Mouse (Mus musculus) mesoderm, embryonic 11.5 days (tissue): ENCODE data around the gene Tbc1d9.

Experiments used
- DNase-seq: peaks from one replicate; pipeline ENCODE4 v3.0.0-alpha.2; 2012; ENCODE audit warnings: low read depth, low spot score

Tbc1d9 gene

DNA sequence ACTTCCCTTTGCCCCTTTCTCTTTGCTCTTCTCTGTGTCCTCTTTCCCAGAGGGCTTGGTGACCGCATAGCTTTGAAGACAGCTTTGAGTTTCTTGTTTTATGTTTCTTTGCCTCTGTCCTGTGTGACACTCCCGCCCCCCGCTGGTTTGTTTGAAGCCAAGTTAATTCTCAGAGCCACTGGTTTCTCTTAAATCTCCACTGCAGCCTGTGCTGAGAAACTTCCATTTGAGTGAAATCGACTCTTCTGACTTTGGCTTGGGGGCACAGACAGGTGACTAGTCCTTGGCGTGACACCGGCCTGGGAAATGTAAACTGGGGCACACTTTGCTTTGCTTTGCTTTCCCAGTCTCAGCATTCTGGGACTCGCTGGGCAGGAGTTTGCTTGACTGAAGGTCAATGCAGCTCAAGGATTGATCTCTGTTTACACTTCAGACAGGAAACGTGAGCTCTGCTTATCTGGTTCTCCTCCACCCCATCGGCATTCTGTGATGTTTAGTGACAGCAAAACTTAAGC is 13.1 kb downstream of the Tbc1d9 start:
- no peak for DNase-seq

DNA sequence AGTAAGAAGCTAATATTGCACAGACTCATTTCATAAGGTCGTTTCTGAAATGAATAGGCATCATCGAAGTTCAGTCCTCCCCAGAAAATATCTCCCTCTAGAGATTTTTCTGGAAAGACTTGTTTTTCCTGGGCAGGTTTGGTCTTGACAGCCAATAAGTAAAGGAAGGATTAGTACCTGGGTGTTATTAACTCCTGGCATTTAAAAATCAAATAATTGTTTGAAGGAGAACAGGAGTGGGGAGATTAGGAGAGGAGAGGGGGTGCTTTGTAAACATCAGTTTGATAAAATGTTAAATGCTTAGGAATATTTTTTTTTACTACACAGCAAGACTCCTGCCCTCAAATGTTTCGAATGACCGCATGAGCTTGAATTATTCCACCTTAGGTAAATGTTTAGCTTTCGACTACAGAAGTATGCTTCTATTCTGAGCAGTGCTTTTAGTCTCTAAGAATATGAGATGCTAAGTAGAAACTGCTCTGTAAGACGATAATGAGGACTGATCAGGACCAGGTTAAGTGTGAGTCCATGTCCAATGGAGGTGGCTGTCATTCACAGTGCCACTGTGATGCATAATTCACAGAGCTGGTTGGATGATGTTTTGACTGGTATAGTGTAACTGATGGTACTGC is 16.8 kb downstream of the Tbc1d9 start:
- no peak for DNase-seq

GRCm38 (mm10) chr8:83182784-83183183 is 17.6 kb downstream of the Tbc1d9 start:
- DNase-seq = no peak

DNA sequence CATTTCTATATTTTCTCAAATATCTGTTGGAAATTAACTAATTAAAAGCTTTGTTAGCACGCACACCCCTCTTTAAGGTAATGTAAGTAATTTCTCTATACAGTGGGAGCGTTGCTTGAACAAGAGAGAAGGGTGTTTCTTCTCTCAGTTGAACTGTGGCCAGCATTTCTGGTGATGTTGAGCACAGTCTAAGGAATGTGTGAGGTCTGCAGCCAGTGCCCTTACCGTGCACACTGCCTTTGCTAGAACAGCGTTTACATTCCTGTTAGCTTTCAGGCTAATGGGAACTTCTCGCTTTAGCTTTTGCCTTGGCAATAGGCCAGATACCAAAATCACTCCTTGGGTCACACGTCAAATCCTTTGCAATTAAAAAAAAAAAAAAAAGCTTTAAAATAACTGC is 21.2 kb downstream of the Tbc1d9 start:
- DNase-seq = no peak

DNA sequence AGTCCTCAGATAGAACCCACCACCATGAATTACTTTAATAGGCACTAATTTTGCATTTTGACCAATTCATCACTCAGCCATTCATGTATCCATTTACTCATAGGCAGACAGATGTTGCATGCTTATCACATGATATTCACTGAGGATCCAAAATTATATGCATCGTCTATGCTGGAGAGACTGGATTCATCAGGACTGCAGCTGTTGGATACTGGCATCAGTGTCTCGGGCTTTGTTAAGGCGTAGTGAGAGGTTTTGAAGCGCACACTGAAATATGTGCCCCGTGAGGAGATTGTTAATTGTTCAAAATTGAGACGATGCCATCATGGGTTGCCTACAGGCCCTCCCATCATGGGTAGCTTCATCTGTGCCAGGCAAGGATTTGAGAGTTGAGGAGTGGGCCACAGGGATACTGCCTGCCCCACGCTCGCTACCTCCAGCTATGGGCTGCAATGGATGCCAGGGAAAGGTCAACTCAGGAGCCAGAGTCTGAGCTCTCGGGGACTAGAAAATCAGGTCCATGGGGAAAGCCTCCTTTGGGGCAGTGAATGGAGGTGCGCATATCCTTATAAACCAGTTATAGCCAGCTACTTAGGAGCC is 22.3 kb downstream of the Tbc1d9 start:
- no peak for DNase-seq

DNA sequence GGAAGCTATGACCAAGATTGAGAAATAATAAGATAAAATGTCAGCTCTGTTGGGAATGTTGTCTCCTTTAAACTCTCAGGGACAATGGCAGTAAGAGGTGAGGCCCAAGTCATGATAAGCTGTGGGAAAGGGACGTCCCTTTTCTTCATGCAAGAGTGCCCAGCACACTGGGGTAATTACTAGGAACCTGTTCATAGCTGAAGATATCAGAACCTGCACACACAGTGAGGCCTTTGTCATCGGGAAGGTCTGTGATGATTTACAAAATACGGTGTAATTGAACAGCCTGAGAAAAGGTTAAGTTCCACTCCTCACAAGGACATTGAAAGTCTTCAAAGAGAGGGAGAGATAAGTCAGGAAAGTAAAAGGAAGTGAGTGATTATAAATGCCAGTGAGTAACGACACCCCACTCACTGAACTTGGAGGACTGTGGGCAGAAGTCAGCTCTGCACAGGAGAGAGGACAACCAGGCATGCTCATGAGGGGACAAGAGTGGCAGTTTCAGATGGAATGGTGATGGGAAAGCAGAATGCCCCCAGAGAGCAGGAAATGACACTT is 24.5 kb downstream of the Tbc1d9 start:
- DNase-seq = no peak

DNA sequence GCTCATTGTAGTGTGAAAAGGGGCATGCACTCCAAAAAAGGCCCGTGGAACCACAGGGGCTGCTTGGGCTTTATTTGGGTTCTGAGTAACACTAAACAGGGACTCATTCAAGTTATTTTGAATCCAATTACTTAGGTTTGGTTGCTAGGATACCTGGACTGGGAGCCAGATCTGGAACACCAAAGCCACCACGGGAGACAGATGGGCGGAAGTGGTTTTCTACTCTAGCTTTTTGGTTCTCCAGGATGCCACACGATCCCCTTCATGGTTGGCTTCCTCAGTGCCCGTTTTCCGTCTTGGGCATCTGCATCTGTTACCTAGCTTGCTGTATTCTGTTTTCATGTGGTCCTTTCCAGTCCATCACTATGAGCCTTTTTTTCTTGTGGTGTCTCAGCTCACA is 30.9 kb downstream of the Tbc1d9 start:
- DNase-seq = no peak

GRCm38 (mm10) chr8:83199715-83200114 is 34.6 kb downstream of the Tbc1d9 start:
- DNase-seq = no peak

DNA sequence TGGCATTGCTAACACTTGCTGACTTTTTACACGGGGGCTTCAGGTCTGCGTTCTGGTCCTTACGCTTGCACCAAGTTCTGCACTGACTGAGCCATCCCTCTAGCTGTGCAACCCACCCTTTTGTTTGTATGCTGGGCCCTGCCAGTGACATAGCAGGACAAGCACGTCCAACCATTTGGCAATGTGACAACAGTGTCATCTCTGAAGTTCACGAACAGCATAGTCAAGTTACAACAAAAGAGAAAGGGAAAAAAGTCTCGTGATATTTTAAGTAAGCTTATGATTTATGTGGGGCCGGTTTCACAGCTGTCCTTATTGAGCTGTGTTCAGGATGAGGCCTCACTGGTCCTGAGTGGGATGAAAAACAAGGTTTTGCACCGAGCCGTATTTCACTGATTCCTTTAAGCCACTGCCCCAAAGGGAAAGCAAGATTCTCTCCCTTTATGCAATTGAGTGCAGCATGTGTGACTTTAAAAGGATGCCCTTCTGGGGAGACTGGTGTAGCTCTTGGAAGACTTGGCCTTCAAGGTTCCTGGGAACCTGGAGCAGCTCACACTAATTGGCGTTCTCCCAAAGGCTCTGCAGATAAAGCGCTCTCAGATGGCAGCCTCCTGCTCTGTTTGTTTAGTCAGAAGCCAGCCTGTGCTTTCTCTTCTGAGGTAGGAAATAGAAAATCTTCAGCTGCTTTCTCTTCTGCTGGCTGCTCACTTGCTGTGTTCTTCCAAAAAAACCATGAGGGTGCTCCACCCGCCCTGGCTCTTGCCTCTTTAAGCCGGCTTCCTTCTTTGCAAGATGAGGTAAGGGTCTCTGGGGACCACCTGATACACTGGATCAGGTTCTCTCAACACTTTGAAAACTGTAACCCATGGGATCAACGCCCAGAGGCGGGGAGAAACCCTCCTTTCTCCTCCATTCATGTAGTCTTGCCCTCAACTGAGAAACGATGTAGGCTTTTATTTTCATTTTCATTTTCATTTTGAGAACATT is 35.3 kb downstream of the Tbc1d9 start:
- no peak for DNase-seq

DNA sequence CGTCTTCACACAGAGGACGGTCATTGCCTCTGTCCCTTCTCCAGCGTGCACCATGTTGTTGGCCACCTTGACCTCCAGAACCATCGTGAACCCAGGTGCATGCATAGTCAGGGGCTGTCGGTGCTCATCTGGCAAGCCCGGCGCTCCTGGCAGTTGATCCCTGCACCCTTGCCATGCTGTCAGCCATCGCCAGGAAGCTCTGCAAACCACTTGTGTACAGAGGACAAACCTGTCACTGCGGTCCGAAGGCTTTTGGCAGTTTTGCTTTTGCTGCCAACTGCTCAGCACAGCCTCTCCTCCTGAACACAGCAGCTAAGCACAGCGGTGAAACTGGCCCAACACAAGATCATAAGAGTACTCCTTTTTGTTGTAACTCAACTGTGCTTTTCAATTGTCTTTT is 37.8 kb downstream of the Tbc1d9 start:
- no peak for DNase-seq

DNA sequence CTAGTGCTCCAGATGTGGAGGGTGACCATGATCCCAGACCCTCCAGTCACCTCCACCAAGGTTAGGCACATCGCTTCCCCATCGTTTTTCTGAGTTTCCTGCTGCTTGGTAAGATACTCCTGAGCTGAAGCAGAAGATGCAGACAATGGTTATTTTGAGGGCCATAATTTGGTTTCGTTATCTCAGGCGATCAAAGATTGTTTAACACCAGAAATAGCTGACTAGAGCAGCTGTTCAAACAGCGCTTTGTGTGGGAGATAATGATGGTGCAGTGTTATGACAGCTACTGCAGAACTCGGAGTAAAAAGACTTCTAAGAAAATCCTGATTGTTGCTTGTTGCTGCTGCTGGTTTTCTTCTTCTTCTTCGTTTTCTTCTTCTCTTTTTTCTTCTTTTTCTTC is 40.8 kb downstream of the Tbc1d9 start:
- no peak for DNase-seq

DNA sequence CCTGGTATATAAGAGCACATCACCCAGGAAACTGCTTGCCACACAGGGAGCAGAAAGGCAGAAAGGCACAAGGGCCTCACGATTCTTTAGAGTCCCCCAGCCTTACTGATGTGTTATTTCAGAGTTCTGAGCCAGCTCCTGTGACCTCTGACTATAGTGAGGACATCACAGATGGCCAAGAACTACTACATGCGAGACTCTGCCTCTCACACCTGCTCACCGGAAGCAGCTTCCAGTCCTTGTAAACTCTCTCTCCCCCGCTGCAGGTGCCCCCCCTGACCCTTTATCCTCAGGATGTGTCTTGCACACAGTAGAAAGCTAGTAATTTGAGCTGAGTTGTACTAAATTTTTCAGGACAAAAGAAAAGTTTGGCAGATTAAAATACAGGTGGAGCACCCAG is 44.4 kb downstream of the Tbc1d9 start:
- no peak for DNase-seq

GRCm38 (mm10) chr8:83210676-83211075 is 45.5 kb downstream of the Tbc1d9 start:
- no peak for DNase-seq

GRCm38 (mm10) chr8:83215065-83215464 is 49.9 kb downstream of the Tbc1d9 start:
- no peak for DNase-seq

DNA sequence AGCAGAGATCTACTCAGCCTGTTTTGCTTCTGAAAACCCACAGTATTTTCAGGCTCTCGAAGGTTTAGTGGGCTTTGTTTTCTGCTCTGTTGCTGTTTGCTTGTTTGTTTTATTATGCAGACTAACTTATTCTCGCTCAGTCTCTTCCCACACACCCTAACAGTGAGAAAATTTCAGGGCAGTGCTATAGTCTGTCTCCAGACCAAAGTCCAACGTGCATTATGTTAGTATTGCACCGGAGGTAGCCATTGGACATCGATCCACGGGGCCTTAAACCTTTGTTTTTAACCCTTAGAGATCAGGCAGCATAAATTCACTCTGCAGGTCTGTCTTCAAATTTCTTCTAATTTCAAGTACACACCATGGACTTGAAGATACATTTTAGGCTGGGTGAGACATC is 51.4 kb downstream of the Tbc1d9 start:
- DNase-seq = no peak

GRCm38 (mm10) chr8:83217196-83217595 is 52.0 kb downstream of the Tbc1d9 start:
- no peak for DNase-seq

- DNase-seq = no peak
Observed at GRCm38 (mm10) chr8:83217891-83218290, 52.7 kb downstream of the Tbc1d9 start.

- DNase-seq = no peak
Observed at GRCm38 (mm10) chr8:83219392-83219791, 54.2 kb downstream of the Tbc1d9 start.

DNA sequence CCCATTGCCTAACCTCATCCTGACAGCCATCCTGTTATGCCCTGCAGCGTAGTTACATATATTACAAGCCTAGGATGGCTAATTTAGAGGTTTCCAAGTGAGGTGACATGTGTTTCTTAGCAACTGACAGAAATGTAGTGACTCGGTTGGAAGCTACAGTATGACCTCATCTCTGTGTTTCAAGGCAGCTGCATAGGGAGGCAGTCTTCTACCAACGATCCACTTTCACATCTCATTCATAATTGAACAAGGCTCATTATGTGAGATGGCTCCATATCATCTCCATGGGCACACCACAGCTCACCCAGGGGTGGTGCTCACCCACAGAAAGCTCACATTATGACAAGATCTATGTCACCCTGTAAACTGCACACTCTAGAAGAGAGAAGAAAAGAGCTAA is 55.6 kb downstream of the Tbc1d9 start:
- no peak for DNase-seq

DNA sequence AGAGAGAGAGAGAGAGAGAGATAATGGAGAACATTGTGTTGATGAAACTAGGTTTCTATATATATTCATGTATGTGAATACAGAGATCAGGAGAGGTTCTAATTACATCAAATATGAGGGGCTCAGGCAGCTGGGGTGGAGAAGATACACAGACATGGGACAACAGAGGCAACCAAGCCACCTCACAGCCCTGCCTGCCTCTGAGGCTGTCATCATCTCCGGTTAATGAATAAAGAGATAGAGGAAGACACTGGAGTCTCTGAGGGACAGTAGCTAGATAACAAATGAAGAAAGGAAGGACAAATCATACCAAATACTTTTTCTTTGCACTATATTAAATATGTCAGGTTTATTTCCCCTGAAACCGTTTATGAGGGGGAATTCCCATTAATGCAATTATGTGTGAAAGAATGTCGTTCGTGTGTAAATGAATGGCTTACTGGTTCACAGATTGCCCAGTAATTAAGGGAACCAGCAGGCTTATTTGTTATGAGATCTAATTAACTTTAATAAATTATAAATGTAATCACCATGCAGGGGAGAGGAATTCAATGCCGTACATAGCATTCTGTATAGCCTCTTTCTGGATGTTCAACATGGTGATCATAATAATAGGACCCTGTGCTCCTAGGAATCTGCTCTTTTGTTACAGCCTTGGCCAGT is 59.7 kb downstream of the Tbc1d9 start:
- no peak for DNase-seq

GRCm38 (mm10) chr8:83225598-83225997 is 60.4 kb downstream of the Tbc1d9 start:
- DNase-seq = no peak

- no peak for DNase-seq
Observed at GRCm38 (mm10) chr8:83227336-83227735, 62.2 kb downstream of the Tbc1d9 start.
